Comparison of ENCODE assay signal across 8 mouse cellular contexts in genomic region chr2:84886234-84886731, GRCm38 (mm10). TPM values are rescaled to one million over a fixed set of nuclear protein-coding genes. Genes with fewer than 3 reads are reported as not detected.
DNase-seq lines count a peak whose midpoint lies in the region; ATAC-seq and TF ChIP-seq lines count a peak whose summit lies in the region.

Rtn4rl2 (minus strand) TSS chr2:84886710.

- H3K9me3 ChIP-seq in heart, embryonic 12.5 days (replicated peaks): no peaks in the 10 kb centered on the region
- no peaks in the 10 kb centered on the region for H3K9me3 ChIP-seq in ES-Bruce4 (replicated peaks; ENCODE audit: control insufficient read depth, insufficient read depth, low read length, poor library complexity, severe bottlenecking)
- H3K9me3 ChIP-seq in forebrain, embryonic 12.5 days: no peaks in the 10 kb centered on the region
- H3K9me3 ChIP-seq in neural tube, embryonic 11.5 days (ENCODE audit: control insufficient read depth, low read length): no peaks in the 10 kb centered on the region

- peak within 1 kb of the TSS; percentile 53 for H3K9ac ChIP-seq in heart, embryonic 12.5 days
- H3K9ac ChIP-seq in ES-Bruce4 (ENCODE audit: low read depth, poor library complexity, severe bottlenecking): peak within 1 kb of the TSS; percentile 32
- H3K9ac ChIP-seq in forebrain, embryonic 12.5 days: peak within 1 kb of the TSS; percentile 61
- H3K9ac ChIP-seq in neural tube, embryonic 11.5 days (ENCODE audit: low read length): peak within 1 kb of the TSS; percentile 19

- 1% methylated on average over 33 of the region's 35 CpGs for WGBS in heart, embryonic 12.5 days
- WGBS in forebrain, embryonic 12.5 days: under 1% methylated on average over 34 of the region's 35 CpGs
- 0% methylated on average over 29 of the region's 35 CpGs for WGBS in neural tube, embryonic 11.5 days

- ATAC-seq in heart, embryonic 12.5 days (ENCODE audit: insufficient number of reproducible peaks, low FRiP score): no peak
- peak; percentile 36 for ATAC-seq in forebrain, embryonic 12.5 days (ENCODE audit: low FRiP score)
- ATAC-seq in neural tube, embryonic 11.5 days (ENCODE audit: insufficient read depth, low FRiP score, low TSS enrichment): peak; percentile 21

- H3K4me3 ChIP-seq in heart, embryonic 12.5 days: peak within 1 kb of the TSS; percentile 53
- H3K4me3 ChIP-seq in ES-Bruce4 (ENCODE audit: low read depth, low read length): peak within 1 kb of the TSS; percentile 64
- H3K4me3 ChIP-seq in forebrain, embryonic 12.5 days (replicated peaks): peak within 1 kb of the TSS; percentile 65
- peak within 1 kb of the TSS; percentile 56 for H3K4me3 ChIP-seq in neural tube, embryonic 11.5 days (ENCODE audit: low read depth, low read length)

- peaks cover 94% of the 10 kb centered on the region for H3K27me3 ChIP-seq in heart, embryonic 12.5 days (replicated peaks)
- H3K27me3 ChIP-seq in ES-Bruce4 (ENCODE audit: control insufficient read depth, insufficient read depth, low read length, poor library complexity, severe bottlenecking): peaks cover 19% of the 10 kb centered on the region
- peaks cover 91% of the 10 kb centered on the region for H3K27me3 ChIP-seq in forebrain, embryonic 12.5 days
- H3K27me3 ChIP-seq in neural tube, embryonic 11.5 days (ENCODE audit: control insufficient read depth, insufficient read depth, low read length): peaks cover 81% of the 10 kb centered on the region

- no peak within 1 kb of the TSS for H3K27ac ChIP-seq in heart, embryonic 12.5 days (ENCODE audit: poor library complexity, severe bottlenecking)
- no peak within 1 kb of the TSS for H3K27ac ChIP-seq in ES-Bruce4 (ENCODE audit: insufficient read depth, low read length)
- H3K27ac ChIP-seq in forebrain, embryonic 12.5 days: peak within 1 kb of the TSS; percentile 56; the same call in 1 of the 2 replicates
- H3K27ac ChIP-seq in neural tube, embryonic 11.5 days (ENCODE audit: low read depth, low read length): no peak within 1 kb of the TSS

- TF ChIP-seq POLR2A in ES-Bruce4 (IDR thresholded peaks at IDR 0.05; ENCODE audit: insufficient read depth, low read length): no peak

- DNase-seq in heart, postnatal 4 days: no peak
- DNase-seq in left cerebral cortex, postnatal 10 days (ENCODE audit: extremely low spot score in 1 of 2, low spot score in 2 of 2): peak in 1 of 2 experiments; percentile 64
- DNase-seq in neural tube, embryonic 11.5 days (ENCODE audit: low spot score): peak; percentile 48
- DNase-seq in adrenal gland, adult (ENCODE audit: inconsistent age in 2 of 2, low spot score in 1 of 2): no peak
- DNase-seq in gastrocnemius, postnatal 36 days: no peak

- peak within 1 kb of the TSS; percentile 92 for H3K4me2 ChIP-seq in heart, embryonic 12.5 days
- peak within 1 kb of the TSS; percentile 79 for H3K4me2 ChIP-seq in forebrain, embryonic 12.5 days
- H3K4me2 ChIP-seq in neural tube, embryonic 11.5 days (ENCODE audit: low read depth): peak within 1 kb of the TSS; percentile 76

- H3K4me1 ChIP-seq in heart, embryonic 12.5 days (replicated peaks): peaks cover 46% of the 10 kb centered on the region
- H3K4me1 ChIP-seq in ES-Bruce4 (ENCODE audit: control insufficient read depth, insufficient read depth, low read length): no peaks in the 10 kb centered on the region
- peaks cover 54% of the 10 kb centered on the region for H3K4me1 ChIP-seq in forebrain, embryonic 12.5 days
- peaks cover 19% of the 10 kb centered on the region for H3K4me1 ChIP-seq in neural tube, embryonic 11.5 days (ENCODE audit: control insufficient read depth, insufficient read depth, low read length)

- TF ChIP-seq EP300 in ES-Bruce4 (IDR thresholded peaks at IDR 0.05; ENCODE audit: insufficient read depth, low read depth, low read length): no peak

- no peaks in the 10 kb centered on the region for H3K36me3 ChIP-seq in heart, embryonic 12.5 days
- no peaks in the 10 kb centered on the region for H3K36me3 ChIP-seq in ES-Bruce4 (ENCODE audit: control insufficient read depth, insufficient read depth, low read length, poor library complexity, severe bottlenecking)
- no peaks in the 10 kb centered on the region for H3K36me3 ChIP-seq in forebrain, embryonic 12.5 days (replicated peaks)
- H3K36me3 ChIP-seq in neural tube, embryonic 11.5 days (ENCODE audit: control insufficient read depth, insufficient read depth, low read length): no peaks in the 10 kb centered on the region

- intact Hi-C loops in left cerebral cortex, postnatal 10 days (cut with DNase I): no loop called here
- intact Hi-C loops in gastrocnemius, postnatal 36 days (cut with DNase I): no loop called here

- TF ChIP-seq CTCF in ES-Bruce4 (IDR thresholded peaks at IDR 0.05; ENCODE audit: low read depth, low read length): no peak

RNA-seq across cellular contexts. Expression of gene Rtn4rl2, which starts in this region (rescaled TPM):
- polyA plus RNA-seq in heart, embryonic 12.5 days (2016; fragmentation: Nextera tagmentation; extraction: Ambion mirVana): 0.67 and 1.2 TPM in 2 replicates
- 1 to 10 TPM; 3.2 to 4.1 TPM for total RNA-seq in heart, postnatal 4 days (2021)
- not detected in 2 replicates for polyA plus RNA-seq in ES-Bruce4 (2011; ENCODE audit: insufficient read depth, insufficient read length, low read depth, missing spikeins)
- 5.2 and 7.9 TPM in 2 replicates for polyA plus RNA-seq in forebrain, embryonic 12.5 days (2016; fragmentation: Nextera tagmentation; extraction: Ambion mirVana)
- total RNA-seq in left cerebral cortex, postnatal 10 days (2021): 10 to 100 TPM; 82.1 to 83.8 TPM
- polyA plus RNA-seq in neural tube, embryonic 11.5 days (2014; fragmentation: Nextera tagmentation; extraction: Ambion mirVana): 7.2 TPM in 2 replicates
- under 1 TPM; 0.20 to 0.26 TPM for total RNA-seq in gastrocnemius, postnatal 36 days (2021)

Comparison
In these comparisons a context has a peak if more than half of its experiments do, and no peak if none do; other contexts are left out.
1. RNA of gene Rtn4rl2 (total RNA-seq): 82.1 to 83.8 TPM in left cerebral cortex, postnatal 10 days; 3.2 to 4.1 TPM in heart, postnatal 4 days and 0.20 to 0.26 TPM in gastrocnemius, postnatal 36 days; every median in the first group is over 10 times any median in the second.
2. Peak in every context shown above with its lines, with median percentiles within 50 percentile points of each other: H3K4me2 ChIP-seq, H3K4me3 ChIP-seq and H3K9ac ChIP-seq.